Mouse (Mus musculus): ENCODE measurements at regions not wholly inside any gene's neighbourhood (a gene's known extent, or its start where the extent isn't known, plus 50 kb on each side); places are given as distances from the start of the nearest gene placed in this dataset.

DNA sequence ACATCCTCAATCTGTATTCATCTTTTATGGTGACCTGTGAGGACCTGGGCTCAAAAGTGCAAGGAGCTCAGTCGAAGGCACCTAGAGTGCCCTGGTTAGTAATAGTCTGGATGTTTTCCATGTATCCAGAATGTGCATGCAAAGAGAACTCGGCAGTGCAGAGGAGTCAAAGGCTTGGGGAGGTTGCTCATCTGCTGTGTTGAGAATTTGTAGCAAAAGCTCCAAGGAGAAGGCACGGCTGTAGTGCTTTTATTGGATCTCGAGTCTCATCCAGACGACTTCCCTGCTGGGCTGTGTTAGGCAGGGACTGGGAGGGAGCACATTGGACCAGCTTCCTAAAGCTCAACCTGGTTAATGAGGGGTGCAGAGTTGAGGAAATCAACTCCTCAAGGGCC, 97.3 kb upstream of the Wscd1 start:
- no peaks in the 10 kb centered on the region for H3K36me3 ChIP-seq (ENCODE audit: control insufficient read depth, insufficient read depth)
- 78% methylated on average over 5 of the region's 5 CpGs for WGBS
- H3K27me3 ChIP-seq (replicated peaks; ENCODE audit: control insufficient read depth, insufficient read depth, low read length), result no peaks in the 10 kb centered on the region
- ATAC-seq, result no peak
- H3K27ac ChIP-seq (ENCODE audit: low read length), result no peak overlapping the region
- H3K4me3 ChIP-seq (replicated peaks; ENCODE audit: low read length), result no peak overlapping the region
- no peak overlapping the region for H3K9ac ChIP-seq (replicated peaks; ENCODE audit: low read depth, low read length)
- H3K4me1 ChIP-seq (replicated peaks; ENCODE audit: control insufficient read depth, insufficient read depth, low read length), result 0 out of 2 replicates have a peak, but pooled peaks cover 2% of the 10 kb centered on the region
- H3K4me2 ChIP-seq (ENCODE audit: low read length), result no peak overlapping the region
- no peaks in the 10 kb centered on the region for H3K9me3 ChIP-seq (ENCODE audit: control insufficient read depth, low read length)

DNA sequence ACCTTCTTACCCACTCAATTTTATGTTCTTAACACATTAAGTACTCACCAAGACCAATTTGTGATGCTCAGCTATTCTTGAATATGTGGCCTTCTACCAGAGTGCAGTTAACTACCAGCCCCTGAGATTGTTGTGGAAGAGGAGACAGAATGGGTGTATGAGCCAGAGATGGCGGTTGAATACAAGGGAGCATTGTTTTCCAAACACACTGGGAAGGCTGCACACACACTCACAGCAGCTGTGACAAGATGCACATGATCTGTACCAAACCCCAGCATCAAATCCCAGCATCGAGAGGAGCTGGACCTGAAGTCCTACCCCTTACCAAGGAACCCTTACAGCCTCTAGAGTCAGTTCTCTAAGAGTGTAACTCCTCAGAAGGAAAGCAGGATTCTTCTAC, 91.4 kb upstream of the Wscd1 start:
- no peaks in the 10 kb centered on the region for H3K4me1 ChIP-seq (replicated peaks; ENCODE audit: control insufficient read depth, insufficient read depth, low read length)
- no peaks in the 10 kb centered on the region for H3K27me3 ChIP-seq (replicated peaks; ENCODE audit: control insufficient read depth, insufficient read depth, low read length)
- 31% methylated on average over 2 of the region's 2 CpGs for WGBS
- no peak overlapping the region for H3K4me2 ChIP-seq (ENCODE audit: low read length)
- H3K9me3 ChIP-seq (ENCODE audit: control insufficient read depth, low read length), result no peaks in the 10 kb centered on the region
- H3K36me3 ChIP-seq (ENCODE audit: control insufficient read depth, insufficient read depth), result no peaks in the 10 kb centered on the region
- H3K4me3 ChIP-seq (replicated peaks; ENCODE audit: low read length), result no peak overlapping the region
- ATAC-seq, result no peak
- H3K9ac ChIP-seq (replicated peaks; ENCODE audit: low read depth, low read length), result no peak overlapping the region
- H3K27ac ChIP-seq (ENCODE audit: low read length), result no peak overlapping the region

DNA sequence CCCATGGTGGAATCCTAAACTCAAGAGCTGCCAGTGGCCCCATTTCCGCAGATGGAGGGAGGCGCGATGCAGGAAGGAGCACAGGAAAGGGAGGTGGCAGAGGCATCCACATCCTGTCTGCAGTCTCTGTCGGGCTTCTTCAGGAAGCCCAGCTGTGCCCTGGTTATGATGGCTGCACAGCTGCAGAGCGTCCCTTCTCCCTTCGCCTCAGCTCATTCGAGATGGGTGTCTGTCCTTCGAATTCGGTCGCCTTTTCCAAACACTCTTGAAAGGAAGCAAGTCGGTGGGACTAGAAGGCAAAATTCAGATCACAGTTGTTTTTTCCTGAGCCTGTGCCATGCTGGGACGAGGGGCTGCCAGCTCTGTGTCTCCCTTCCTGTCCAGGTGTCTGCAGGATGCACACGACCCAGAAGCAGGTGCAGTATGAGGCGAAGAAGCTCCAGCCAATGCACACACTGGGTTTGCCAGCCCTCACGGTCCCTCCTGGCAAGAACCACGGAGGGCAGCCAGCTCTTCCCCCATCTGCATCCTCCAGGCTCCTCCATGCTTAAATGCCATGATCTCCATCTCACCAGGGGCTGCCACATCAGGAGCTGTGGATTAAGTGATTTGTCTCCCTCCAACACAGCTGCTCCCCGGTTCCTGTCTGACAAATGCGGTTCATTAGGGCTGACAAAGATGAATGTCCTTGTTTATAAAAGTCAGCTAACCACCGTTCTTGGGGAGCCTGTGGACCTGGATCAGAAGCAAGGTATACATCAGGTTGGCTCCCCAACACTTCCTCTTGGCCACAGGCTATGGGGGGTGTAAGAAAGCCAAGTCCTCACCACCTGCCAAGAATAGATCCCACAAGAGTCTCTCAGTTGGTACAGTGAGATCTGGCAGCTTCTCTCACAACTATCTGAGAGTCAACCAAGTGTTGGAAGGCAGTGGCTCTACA, 79.3 kb upstream of the Wscd1 start:
- H3K9me3 ChIP-seq (ENCODE audit: control insufficient read depth, low read length), result no peaks in the 10 kb centered on the region
- H3K4me1 ChIP-seq (replicated peaks; ENCODE audit: control insufficient read depth, insufficient read depth, low read length), result 0 out of 2 replicates have a peak, but pooled peaks cover 4% of the 10 kb centered on the region
- no peak overlapping the region for H3K9ac ChIP-seq (replicated peaks; ENCODE audit: low read depth, low read length)
- no peak for ATAC-seq
- H3K36me3 ChIP-seq (ENCODE audit: control insufficient read depth, insufficient read depth), result no peaks in the 10 kb centered on the region
- 78% methylated on average over 19 of the region's 19 CpGs for WGBS
- H3K4me2 ChIP-seq (ENCODE audit: low read length), result no peak overlapping the region
- no peak overlapping the region for H3K4me3 ChIP-seq (replicated peaks; ENCODE audit: low read length)
- H3K27ac ChIP-seq (ENCODE audit: low read length), result no peak overlapping the region
- no peaks in the 10 kb centered on the region for H3K27me3 ChIP-seq (replicated peaks; ENCODE audit: control insufficient read depth, insufficient read depth, low read length)

DNA sequence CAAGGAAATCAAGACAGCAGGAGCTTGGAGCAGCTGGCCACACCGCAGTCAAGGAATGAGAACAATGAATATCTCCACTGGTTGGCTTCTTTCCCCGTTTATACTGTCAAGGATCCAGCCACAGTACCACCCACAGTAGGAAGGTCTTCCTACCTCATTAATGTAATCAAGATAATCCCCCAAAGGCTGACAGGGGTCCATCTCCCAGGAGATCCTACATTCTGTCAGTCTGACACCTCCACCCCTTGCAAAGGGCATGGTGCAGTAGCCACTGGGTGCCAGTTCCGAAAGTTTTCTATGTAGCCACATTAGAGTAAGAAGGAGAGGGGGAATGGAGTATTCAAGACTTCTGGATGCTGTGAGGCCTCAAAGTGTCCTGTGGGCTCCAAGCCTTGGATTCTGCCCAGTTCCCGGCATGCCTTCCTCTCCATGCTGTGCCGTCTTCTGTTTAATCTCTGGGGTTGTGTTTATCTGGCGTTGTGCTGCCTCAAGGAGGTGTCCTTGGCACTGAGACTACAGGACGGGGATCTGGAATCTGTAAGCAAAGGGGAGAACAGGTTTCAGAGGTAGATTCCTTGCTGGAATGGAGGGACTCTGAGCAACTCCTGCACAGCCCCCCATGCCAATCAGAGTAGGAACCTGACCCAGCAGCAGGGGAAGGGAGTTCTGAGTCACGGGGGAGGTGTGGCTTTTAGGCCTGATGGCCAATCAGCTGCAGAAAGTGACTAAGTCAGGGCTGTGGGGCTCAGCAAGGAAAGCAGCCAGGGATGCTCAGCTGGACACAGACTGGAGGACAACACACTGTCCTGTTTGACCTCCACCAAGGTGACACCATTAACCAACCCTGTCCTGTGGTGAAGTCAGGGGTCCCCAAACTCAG, 77.3 kb upstream of the Wscd1 start:
- H3K36me3 ChIP-seq (ENCODE audit: control insufficient read depth, insufficient read depth), result no peaks in the 10 kb centered on the region
- H3K4me2 ChIP-seq (ENCODE audit: low read length), result no peak overlapping the region
- no peak overlapping the region for H3K4me3 ChIP-seq (replicated peaks; ENCODE audit: low read length)
- H3K27ac ChIP-seq (ENCODE audit: low read length), result no peak overlapping the region
- H3K9me3 ChIP-seq (ENCODE audit: control insufficient read depth, low read length), result no peaks in the 10 kb centered on the region
- 48% methylated on average over 8 of the region's 8 CpGs for WGBS
- peaks cover 11% of the 10 kb centered on the region; the same call in 1 of the 2 replicates for H3K4me1 ChIP-seq (replicated peaks; ENCODE audit: control insufficient read depth, insufficient read depth, low read length)
- ATAC-seq, result no peak
- H3K27me3 ChIP-seq (replicated peaks; ENCODE audit: control insufficient read depth, insufficient read depth, low read length), result no peaks in the 10 kb centered on the region
- no peak overlapping the region for H3K9ac ChIP-seq (replicated peaks; ENCODE audit: low read depth, low read length)

DNA sequence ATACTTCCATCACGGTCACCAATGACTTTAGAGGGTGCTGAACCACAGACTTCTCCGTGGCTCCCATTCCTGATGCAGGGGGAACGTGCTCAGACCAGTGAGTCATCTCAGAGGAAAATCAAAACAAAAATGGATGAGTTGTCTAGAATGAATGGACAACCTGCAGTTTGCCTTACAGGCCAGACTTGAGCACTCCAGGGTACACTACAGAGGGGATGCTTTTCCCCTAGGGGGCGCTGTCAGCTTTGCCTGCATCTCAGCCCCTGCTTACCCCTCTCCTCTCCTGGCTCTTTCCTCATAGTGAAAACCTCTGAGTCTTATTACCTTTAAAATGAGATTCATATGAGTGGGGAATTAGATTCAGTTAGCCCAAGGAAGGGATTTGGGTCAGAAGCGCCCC, 75.4 kb upstream of the Wscd1 start:
- Histone ChIP-seq H3K27me3 (replicated peaks; ENCODE audit: control insufficient read depth, insufficient read depth, low read length) (no peaks in the 10 kb centered on the region), H3K4me3 (replicated peaks; ENCODE audit: low read length) (no peak overlapping the region), H3K36me3 (ENCODE audit: control insufficient read depth, insufficient read depth) (no peaks in the 10 kb centered on the region), H3K4me2 (ENCODE audit: low read length) (no peak overlapping the region), H3K4me1 (replicated peaks; ENCODE audit: control insufficient read depth, insufficient read depth, low read length) (peaks cover 11% of the 10 kb centered on the region; the same call in 1 of the 2 replicates), H3K27ac (ENCODE audit: low read length) (no peak overlapping the region), H3K9me3 (ENCODE audit: control insufficient read depth, low read length) (no peaks in the 10 kb centered on the region), H3K9ac (replicated peaks; ENCODE audit: low read depth, low read length) (no peak overlapping the region)
- no peak for ATAC-seq
- 39% methylated on average over 5 of the region's 5 CpGs for WGBS

DNA sequence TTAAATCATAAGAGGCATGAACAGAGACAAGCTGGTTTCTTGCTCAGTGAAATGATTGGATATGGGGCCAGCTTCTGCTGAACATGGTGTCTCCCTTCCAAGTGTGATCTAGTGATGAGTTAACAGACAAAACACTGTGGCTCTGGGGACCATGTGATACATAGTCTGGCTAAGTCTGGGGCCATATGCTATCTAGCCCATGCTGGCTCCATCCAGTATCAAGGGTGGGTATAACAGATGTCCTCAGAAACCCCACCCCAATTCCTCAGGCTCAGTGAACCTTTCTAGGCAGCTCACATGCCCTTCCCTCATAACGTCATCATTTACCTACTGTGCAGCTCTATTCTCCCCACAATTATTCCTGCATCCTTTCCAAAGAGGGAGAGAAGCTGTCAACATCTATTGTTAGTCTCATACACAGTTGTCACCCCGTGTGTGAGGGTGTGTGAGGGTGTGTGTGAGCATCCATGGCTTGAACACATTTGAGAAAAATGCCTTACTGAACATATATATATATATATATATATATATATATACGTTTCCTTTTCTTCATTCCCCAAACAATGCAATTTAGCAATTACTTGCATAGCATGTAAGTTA, 73.9 kb upstream of the Wscd1 start:
- H3K36me3 ChIP-seq (ENCODE audit: control insufficient read depth, insufficient read depth), result no peaks in the 10 kb centered on the region
- no peaks in the 10 kb centered on the region for H3K9me3 ChIP-seq (ENCODE audit: control insufficient read depth, low read length)
- no peak overlapping the region for H3K4me3 ChIP-seq (replicated peaks; ENCODE audit: low read length)
- no peaks in the 10 kb centered on the region for H3K27me3 ChIP-seq (replicated peaks; ENCODE audit: control insufficient read depth, insufficient read depth, low read length)
- H3K4me2 ChIP-seq (ENCODE audit: low read length), result no peak overlapping the region
- H3K27ac ChIP-seq (ENCODE audit: low read length), result peak overlapping the region; percentile 43; the same call in 1 of the 2 replicates
- 54% methylated on average over 3 of the region's 3 CpGs for WGBS
- peak; percentile 89 for ATAC-seq
- H3K9ac ChIP-seq (replicated peaks; ENCODE audit: low read depth, low read length), result no peak overlapping the region
- peaks cover 11% of the 10 kb centered on the region; the same call in 1 of the 2 replicates for H3K4me1 ChIP-seq (replicated peaks; ENCODE audit: control insufficient read depth, insufficient read depth, low read length)

DNA sequence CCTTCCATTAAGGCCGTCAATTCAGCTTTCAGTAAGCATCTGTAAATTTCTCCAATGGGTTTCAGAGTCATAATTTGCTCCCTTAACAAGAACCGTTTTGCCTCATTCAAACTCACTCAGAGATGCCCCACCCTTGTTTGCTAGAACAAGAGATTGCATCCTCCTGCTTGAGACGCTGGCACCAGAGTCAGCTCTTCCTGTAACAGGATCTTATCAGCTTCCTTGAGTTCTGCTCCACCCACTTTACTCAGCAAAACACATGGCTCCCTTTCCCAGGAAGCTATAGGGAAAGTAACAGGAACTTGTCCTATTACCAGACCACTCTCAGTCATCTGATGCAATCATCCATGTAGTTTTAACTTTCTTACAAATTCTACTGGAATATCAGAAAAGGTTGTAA, 52.7 kb upstream of the Wscd1 start:
- Histone ChIP-seq H3K27me3 (replicated peaks; ENCODE audit: control insufficient read depth, insufficient read depth, low read length) (no peaks in the 10 kb centered on the region), H3K36me3 (ENCODE audit: control insufficient read depth, insufficient read depth) (no peaks in the 10 kb centered on the region), H3K9me3 (ENCODE audit: control insufficient read depth, low read length) (no peaks in the 10 kb centered on the region), H3K27ac (ENCODE audit: low read length) (no peak overlapping the region), H3K4me1 (replicated peaks; ENCODE audit: control insufficient read depth, insufficient read depth, low read length) (no peaks in the 10 kb centered on the region), H3K4me3 (replicated peaks; ENCODE audit: low read length) (no peak overlapping the region), H3K4me2 (ENCODE audit: low read length) (no peak overlapping the region), H3K9ac (replicated peaks; ENCODE audit: low read depth, low read length) (no peak overlapping the region)
- ATAC-seq, result no peak
- WGBS, result 63% methylated on average over 3 of the region's 3 CpGs

DNA sequence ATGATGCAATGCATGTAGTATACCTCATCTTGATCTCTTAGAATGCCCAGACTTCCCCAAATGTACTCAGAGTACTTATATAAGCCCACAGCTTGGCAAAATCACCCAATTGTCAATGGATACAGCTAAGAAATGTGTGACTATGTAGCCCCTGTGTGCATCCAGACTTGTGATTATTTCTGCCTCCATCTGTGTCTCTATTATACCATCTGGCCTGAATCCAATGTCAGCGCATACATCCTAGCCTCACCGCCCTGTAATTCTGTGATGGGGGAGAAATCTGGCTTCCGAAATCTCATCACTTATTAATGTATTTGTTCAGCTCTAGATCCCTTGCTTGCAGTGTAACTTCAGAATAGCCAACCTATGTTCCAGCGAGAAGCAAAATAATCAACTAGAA, 50.9 kb upstream of the Wscd1 start:
- WGBS, result 63% methylated on average over 4 of the region's 4 CpGs
- no peak overlapping the region for H3K4me2 ChIP-seq (ENCODE audit: low read length)
- H3K27ac ChIP-seq (ENCODE audit: low read length), result no peak overlapping the region
- H3K4me3 ChIP-seq (replicated peaks; ENCODE audit: low read length), result no peak overlapping the region
- no peaks in the 10 kb centered on the region for H3K27me3 ChIP-seq (replicated peaks; ENCODE audit: control insufficient read depth, insufficient read depth, low read length)
- H3K36me3 ChIP-seq (ENCODE audit: control insufficient read depth, insufficient read depth), result no peaks in the 10 kb centered on the region
- peak; percentile 40; the same call in 1 of the 2 replicates for ATAC-seq
- no peaks in the 10 kb centered on the region for H3K9me3 ChIP-seq (ENCODE audit: control insufficient read depth, low read length)
- no peak overlapping the region for H3K9ac ChIP-seq (replicated peaks; ENCODE audit: low read depth, low read length)
- no peaks in the 10 kb centered on the region for H3K4me1 ChIP-seq (replicated peaks; ENCODE audit: control insufficient read depth, insufficient read depth, low read length)

Measured in forebrain, embryonic 16.5 days (tissue).